Mouse (Mus musculus) bone marrow macrophage, adult 2 months (primary cell): ENCODE data around the gene Pim3.

ENCODE experiments used
- CTCF ChIP-seq: IDR thresholded peaks from 2 replicates; pipeline ENCODE4 v1.5.1; 2012; ENCODE audit warnings: low read depth, mild to moderate bottlenecking, low read length, moderate library complexity
- POLR2A ChIP-seq: IDR thresholded peaks from 2 replicates; pipeline ENCODE4 v1.6.1; 2012; ENCODE audit warnings: mild to moderate bottlenecking, low read depth, low read length, borderline replicate concordance

DNA sequence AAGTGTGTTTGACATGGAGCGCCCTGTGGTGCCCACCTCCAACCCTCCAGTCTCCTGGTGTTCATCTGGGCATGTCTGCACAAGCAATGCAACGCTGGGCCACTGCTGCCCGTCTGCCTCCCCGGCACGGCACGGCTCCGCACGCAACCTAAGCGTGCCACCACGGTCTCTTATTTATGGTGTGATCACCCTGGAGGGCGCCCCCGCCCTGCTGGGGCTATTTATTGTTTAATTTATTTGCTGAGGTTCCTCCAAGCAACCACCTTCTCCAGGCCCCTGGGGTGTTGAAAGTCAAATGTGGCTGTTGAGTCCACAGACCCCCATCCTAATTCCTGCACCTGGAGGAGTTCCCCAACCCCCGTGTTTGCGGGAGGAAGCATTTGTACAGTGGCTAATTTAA, 3.1 kb downstream of the Pim3 start:
- TF ChIP-seq CTCF (no peak), POLR2A (no peak)
